Mouse (Mus musculus): ENCODE results near the gene Celf5.

Gene Celf5

GRCm38 (mm10) chr10:81426897-81427296 is 55.6 kb downstream of the Celf5 start:
- DNase-seq (ENCODE audit: low read depth, low spot score), result peak; percentile 56

- DNase-seq (ENCODE audit: low read depth, low spot score), result no peak
These were observed 56.3 kb downstream of the Celf5 start for GRCm38 (mm10) chr10:81426081-81426671.

DNA sequence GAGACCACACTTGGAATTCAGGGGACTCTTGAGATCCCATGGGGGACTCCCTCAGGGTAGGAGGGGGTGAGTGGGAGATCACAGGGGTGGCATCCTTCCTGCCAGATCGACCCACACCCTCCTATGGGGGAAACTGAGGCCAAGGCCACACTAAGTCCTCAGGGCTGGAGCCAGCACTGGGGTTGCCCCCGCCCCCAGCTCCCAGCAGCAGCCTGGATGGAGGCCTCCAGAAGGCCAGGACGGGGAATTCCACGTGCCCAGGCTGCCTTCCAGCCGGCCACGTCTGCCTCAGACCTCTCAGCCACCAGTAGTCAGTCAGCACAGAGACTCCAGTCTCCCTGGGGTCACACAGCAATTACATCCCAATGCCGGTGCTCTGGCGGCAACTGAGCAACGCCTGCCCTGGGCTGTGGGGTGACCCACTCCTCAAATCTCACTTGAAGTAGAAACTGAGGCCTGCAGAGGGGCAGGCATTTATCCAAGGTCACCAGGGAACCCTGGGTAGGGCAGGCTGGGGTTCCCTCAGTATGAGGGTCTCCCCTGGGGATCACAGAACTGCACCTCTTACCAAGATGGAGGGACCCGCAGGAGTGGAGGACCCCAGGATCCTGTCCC is 57.2 kb downstream of the Celf5 start:
- DNase-seq (ENCODE audit: low read depth, low spot score), result no peak

DNA sequence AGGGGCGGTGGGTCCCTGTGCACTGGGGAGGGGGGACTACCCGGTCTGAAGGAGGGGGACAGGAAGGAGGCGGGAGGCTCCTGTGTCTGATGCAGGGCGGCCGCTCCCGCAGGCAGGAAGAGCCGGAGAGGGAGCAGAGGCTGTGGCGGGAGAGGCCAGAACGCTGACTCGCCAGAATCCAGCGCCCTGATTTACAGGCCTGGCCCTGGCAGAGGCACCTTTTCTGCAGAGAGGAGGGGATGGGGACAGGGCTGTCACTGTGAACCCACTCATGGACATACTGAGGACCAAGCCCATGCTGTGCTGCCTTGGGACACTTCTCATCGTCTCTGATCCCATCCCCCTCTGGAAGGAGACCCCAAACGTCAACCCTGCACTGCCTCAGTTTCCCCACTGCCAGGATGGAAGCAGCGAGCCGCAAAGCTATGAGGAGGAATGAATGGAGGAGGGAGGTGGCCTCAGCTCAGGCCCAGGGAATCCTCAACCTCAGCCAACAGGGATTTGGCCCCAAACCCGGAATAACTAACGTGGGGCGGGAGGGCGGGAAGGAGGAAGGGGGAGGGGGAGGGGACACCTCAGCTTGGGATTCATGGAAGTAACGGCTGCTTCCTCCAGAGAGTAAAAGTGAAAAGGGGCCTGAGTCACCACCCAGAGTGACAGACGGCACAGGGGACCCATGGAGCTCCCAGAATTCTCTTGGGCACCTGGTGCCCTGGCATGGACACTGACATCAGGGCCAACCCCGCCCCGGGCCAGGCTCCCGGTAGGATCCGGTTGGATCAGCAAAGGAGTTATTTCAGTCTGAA is 58.1 kb downstream of the Celf5 start:
- no peak for DNase-seq (ENCODE audit: low read depth, low spot score)

- no peak for DNase-seq (ENCODE audit: low read depth, low spot score)
These were observed 58.8 kb downstream of the Celf5 start for GRCm38 (mm10) chr10:81423476-81424245.

GRCm38 (mm10) chr10:81422661-81423217 is 59.8 kb downstream of the Celf5 start:
- DNase-seq (ENCODE audit: low read depth, low spot score), result no peak

DNA sequence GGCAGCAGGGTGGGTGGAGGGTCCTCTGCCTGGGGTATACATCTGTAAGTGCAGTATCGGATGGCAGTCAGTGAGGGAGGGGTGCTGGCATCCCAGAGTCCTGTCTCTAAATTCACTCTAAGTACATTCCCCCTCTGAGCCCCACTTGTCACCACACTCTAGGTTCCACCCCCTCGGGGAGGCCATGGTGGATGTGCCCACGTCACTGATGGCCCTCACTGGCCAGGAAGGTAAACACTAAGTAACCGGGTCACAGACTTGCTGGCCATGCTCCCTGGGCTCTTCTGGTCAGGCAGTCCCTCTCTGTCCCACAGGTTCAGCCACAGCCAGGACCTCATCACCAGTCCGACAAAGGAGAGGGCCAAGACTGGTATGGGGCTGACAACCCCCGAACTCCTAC is 60.3 kb downstream of the Celf5 start:
- DNase-seq (ENCODE audit: low read depth, low spot score), result no peak

DNA sequence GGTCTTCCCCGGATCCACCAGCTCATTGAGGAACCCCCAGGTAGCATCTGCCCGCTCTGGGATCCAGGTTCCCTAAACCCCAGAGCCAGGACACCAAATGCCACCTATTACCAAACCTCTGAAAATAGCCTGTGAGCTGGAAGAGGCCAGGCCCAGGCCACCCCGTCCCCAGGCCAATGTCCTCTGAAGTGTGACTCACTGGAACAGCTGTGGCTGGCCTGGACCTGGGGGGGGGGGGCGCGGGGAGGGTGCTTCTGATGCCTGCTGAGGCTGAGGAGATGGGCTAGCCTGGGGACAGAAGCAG is 60.8 kb downstream of the Celf5 start:
- no peak for DNase-seq (ENCODE audit: low read depth, low spot score)

- DNase-seq (ENCODE audit: low read depth, low spot score), result no peak
These were observed 61.3 kb downstream of the Celf5 start for GRCm38 (mm10) chr10:81421041-81421796.

- DNase-seq (ENCODE audit: low read depth, low spot score), result no peak
These were observed 62.2 kb downstream of the Celf5 start for GRCm38 (mm10) chr10:81420191-81420767.

- DNase-seq (ENCODE audit: low read depth, low spot score), result no peak
These were observed 63.2 kb downstream of the Celf5 start for GRCm38 (mm10) chr10:81419111-81419928.

DNA sequence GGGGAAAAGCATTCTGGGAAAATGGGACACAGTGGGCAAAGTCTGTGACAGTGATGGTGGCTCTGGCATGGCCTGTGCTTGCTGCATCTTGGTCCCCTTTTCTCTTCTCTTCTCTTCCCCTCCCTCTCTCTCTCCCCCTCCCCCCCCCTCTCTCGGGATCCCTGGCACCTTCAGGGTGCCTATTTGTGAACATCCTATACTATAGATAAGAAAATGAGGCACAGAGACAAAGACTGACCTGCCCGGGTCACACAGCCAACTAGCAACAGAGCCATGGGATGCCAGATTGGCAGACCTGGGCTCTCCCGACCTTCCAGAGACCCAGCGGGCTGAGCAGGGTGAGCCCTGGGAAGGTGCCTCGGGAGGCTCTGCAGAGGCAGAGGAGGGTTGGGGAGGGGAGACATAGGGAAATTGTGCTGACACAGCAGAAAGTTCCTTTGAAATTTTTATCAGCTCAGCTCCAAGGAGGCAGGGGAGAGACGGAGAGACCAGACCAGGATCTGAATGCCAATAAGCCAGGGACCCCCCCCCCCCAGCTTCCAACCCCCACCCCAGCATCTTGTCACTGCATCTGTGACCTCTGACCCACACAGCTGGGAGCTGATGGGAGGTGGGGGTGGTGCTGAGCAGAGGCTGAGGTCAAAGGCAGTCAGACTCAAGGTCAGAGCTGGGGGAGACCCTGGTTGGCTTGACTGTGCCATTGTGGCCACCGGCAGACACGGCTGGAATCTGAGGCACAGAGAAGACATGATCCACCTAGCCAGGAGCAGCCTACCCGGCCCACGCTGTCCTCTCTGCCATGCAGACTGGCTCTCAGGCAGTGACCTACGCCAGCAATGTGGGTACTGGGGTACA is 64.1 kb downstream of the Celf5 start:
- no peak for DNase-seq (ENCODE audit: low read depth, low spot score)

DNA sequence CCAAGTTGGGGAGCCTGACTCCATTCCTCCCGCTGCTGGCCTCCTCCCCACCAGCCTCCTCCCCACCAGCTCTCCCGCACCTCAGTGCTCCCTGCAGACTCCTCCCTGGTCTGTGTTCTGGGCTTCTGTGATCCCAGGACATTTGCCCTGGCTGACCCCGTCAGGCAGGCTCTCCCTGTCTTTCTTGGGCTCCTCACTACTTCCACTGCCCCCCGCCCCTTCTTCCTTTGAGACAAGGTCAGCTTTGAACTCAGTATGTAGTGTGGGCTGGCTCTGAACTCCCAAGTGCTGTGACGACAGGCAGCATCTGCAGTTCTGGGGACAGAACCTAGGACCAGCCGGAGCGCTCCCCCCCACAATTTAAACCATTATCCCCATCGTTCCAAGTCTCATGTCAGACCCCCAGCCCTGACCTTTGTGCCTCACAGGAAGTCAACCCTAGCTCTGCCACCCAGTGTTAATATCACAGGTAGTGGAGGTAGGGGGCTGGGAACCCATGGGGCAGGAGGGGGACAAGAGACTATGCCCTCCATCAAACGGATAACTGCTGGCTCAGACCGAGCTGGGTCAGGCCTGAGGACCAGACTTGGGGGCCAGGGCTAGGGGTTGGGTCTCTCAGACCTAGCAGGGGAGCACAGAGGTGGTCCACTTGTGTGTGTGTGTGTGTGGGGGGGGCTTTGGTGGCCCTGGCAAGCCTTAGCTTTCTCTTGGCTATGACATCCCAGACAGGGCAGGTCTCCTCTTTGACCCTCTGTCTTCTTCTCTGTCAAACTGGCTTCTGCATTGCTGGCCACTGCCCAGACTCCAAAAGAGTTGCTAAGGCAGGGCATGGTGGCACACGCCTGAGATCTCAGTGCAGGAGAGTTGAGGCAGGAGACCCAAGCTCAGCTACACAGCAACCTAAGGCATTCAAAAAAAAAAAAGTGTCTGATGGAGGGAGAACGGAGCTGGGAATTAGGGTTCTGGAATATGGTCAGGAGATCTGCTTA is 65.0 kb downstream of the Celf5 start:
- DNase-seq (ENCODE audit: low read depth, low spot score), result no peak

GRCm38 (mm10) chr10:81416581-81417226 is 65.8 kb downstream of the Celf5 start:
- no peak for DNase-seq (ENCODE audit: low read depth, low spot score)

GRCm38 (mm10) chr10:81415549-81416310 is 66.8 kb downstream of the Celf5 start:
- no peak for DNase-seq (ENCODE audit: low read depth, low spot score)

DNA sequence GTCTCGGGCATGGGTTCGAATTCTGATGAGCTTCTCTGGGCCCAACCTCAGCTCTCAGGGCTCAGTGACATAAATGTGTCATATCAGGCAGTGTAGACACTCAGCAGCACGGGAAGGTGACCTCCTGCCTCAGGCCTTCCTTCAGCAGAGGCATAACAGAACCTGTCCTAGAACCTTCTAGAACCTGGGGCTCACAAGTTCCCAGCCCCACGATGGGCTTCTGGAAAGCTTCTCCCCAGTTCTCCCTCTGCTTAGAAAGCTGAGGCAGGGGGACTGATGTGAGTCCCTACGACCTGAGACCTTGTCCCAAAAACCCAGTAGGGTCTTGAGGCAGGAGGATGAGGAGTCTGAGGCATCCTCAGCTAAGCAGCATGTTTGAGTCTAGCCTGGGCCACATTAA is 67.4 kb downstream of the Celf5 start:
- DNase-seq (ENCODE audit: low read depth, low spot score), result no peak

- no peak for DNase-seq (ENCODE audit: low read depth, low spot score)
These were observed 67.8 kb downstream of the Celf5 start for GRCm38 (mm10) chr10:81414682-81415081.

Data from CD4-positive, CD25-positive, alpha-beta regulatory T cell, adult 2 months (primary cell).